Mouse (Mus musculus) C2C12 (cell line): ENCODE results near the gene A930009A15Rik. TPM values are rescaled to one million over a fixed set of nuclear protein-coding genes. Genes with fewer than 3 reads are reported as not detected.
A peak's percentile ranks its signal among the peaks of the same experiment; 100 is the strongest.

Source experiments
- H3K27me3 ChIP-seq: one replicate; pipeline ENCODE4 v1.6.1; 2011; ENCODE audit not compliant: control insufficient read depth, insufficient read depth, insufficient read length
- H3K36me3 ChIP-seq: one replicate; pipeline ENCODE4 v1.6.1; 2011; ENCODE audit not compliant: control insufficient read depth, insufficient read depth
- H3K4me3 ChIP-seq: one replicate; pipeline ENCODE4 v1.5.1; 2011; ENCODE audit warnings: mild to moderate bottlenecking, control low read depth; ENCODE audit not compliant: poor library complexity, insufficient read depth, severe bottlenecking
- H3K79me2 ChIP-seq: one replicate; pipeline ENCODE4 v1.6.1; 2011; ENCODE audit not compliant: control insufficient read depth, insufficient read depth
- H3K79me3 ChIP-seq: one replicate; pipeline ENCODE4 v1.6.1; 2011; ENCODE audit warnings: low read depth, control low read depth
- H3ac ChIP-seq: one replicate; pipeline ENCODE3; 2011; ENCODE audit warnings: low read depth; ENCODE audit not compliant: control insufficient read depth, insufficient read length
- CEBPB ChIP-seq: IDR thresholded peaks from one replicate; pipeline ENCODE4 v1.6.1; 2011; ENCODE audit warnings: low read depth, mild to moderate bottlenecking, control low read depth, moderate library complexity
- CTCF ChIP-seq: IDR thresholded peaks from one replicate; pipeline ENCODE4 v1.5.1; 2011; ENCODE audit not compliant: control insufficient read depth, insufficient read depth, insufficient read length
- FOSL1 ChIP-seq: IDR thresholded peaks from one replicate; pipeline ENCODE4 v1.8.0; 2011; ENCODE audit warnings: mild to moderate bottlenecking, low read length; ENCODE audit not compliant: poor library complexity, insufficient read depth, severe bottlenecking
- MAX ChIP-seq: IDR thresholded peaks from one replicate; pipeline ENCODE4 v1.6.1; 2011; ENCODE audit warnings: mild to moderate bottlenecking, control low read depth
- MYOD1 ChIP-seq: IDR thresholded peaks from one replicate; pipeline ENCODE4 v1.6.1; 2011; ENCODE audit warnings: low read depth; ENCODE audit not compliant: control insufficient read depth, insufficient read length
- MYOG ChIP-seq: IDR thresholded peaks from one replicate; pipeline ENCODE4 v1.6.1; 2011; ENCODE audit not compliant: control insufficient read depth, insufficient read length; ENCODE audit errors: extremely low read depth
- USF1 ChIP-seq: IDR thresholded peaks from one replicate; pipeline ENCODE4 v1.6.1; 2011; ENCODE audit warnings: low read depth, mild to moderate bottlenecking, control low read depth, moderate library complexity
- polyA plus RNA-seq: library from polyadenylated mRNA; unstranded; fragments of >200 nt; fragmentation: generic; extraction: Trizol; gene quantifications from one replicate; pipeline ENCODE4 v1.2.1, GENCODE M21; 2012; ENCODE audit warnings: missing spikeins

A930009A15Rik gene
- polyA plus RNA-seq, 1 experiment, result not detected

GRCm38 (mm10) chr10:115593651-115594050 lies 23.9 kb downstream of the A930009A15Rik start:
- Histone ChIP-seq H3ac (no peak overlapping the region), H3K27me3 (peaks cover 5% of the 10 kb centered on the region), H3K36me3 (no peaks in the 10 kb centered on the region), H3K79me3 (no peaks in the 10 kb centered on the region), H3K79me2 (no peaks in the 10 kb centered on the region), H3K4me3 (no peak overlapping the region)
- TF ChIP-seq FOSL1 (no peak), CTCF (no peak), MAX (no peak), CEBPB (no peak), MYOG (no peak), USF1 (no peak)

- TF ChIP-seq CTCF (no peak), FOSL1 (no peak), USF1 (no peak), CEBPB (no peak), MYOD1 (no peak), MYOG (no peak), MAX (no peak)
- Histone ChIP-seq H3K36me3 (no peaks in the 10 kb centered on the region), H3K79me3 (no peaks in the 10 kb centered on the region), H3K27me3 (peaks cover 9% of the 10 kb centered on the region), H3ac (no peak overlapping the region), H3K4me3 (no peak overlapping the region), H3K79me2 (no peaks in the 10 kb centered on the region)
Measured at GRCm38 (mm10) chr10:115595748-115596147, 26.0 kb downstream of the A930009A15Rik start.

GRCm38 (mm10) chr10:115617456-115618287 lies 47.9 kb downstream of the A930009A15Rik start:
- Histone ChIP-seq H3ac (no peak overlapping the region), H3K4me3 (no peak overlapping the region), H3K36me3 (no peaks in the 10 kb centered on the region), H3K27me3 (peaks cover 11% of the 10 kb centered on the region), H3K79me2 (no peaks in the 10 kb centered on the region), H3K79me3 (no peaks in the 10 kb centered on the region)
- TF ChIP-seq USF1 (no peak), FOSL1 (no peak), CEBPB (no peak), MYOG (no peak), MYOD1 (no peak), CTCF (peak; percentile 27)

GRCm38 (mm10) chr10:115618288-115618856 lies 48.6 kb downstream of the A930009A15Rik start:
- Histone ChIP-seq H3K79me2 (no peaks in the 10 kb centered on the region), H3ac (no peak overlapping the region), H3K27me3 (peaks cover 11% of the 10 kb centered on the region), H3K4me3 (no peak overlapping the region), H3K36me3 (no peaks in the 10 kb centered on the region), H3K79me3 (no peaks in the 10 kb centered on the region)
- no peak for TF ChIP-seq MYOD1
- no peak for TF ChIP-seq USF1
- no peak for TF ChIP-seq CEBPB
- no peak for TF ChIP-seq CTCF
- no peak for TF ChIP-seq MAX
- TF ChIP-seq MYOG, result no peak
- TF ChIP-seq FOSL1, result no peak

- H3ac ChIP-seq, result no peak overlapping the region
- TF ChIP-seq USF1 (no peak), MYOD1 (no peak), MAX (no peak), MYOG (no peak), CEBPB (no peak), FOSL1 (no peak)
- no peaks in the 10 kb centered on the region for H3K79me3 ChIP-seq
- H3K36me3 ChIP-seq, result no peaks in the 10 kb centered on the region
- H3K27me3 ChIP-seq, result peaks cover 3% of the 10 kb centered on the region
- no peak overlapping the region for H3K4me3 ChIP-seq
- H3K79me2 ChIP-seq, result no peaks in the 10 kb centered on the region
Measured at GRCm38 (mm10) chr10:115623481-115623880, 53.7 kb downstream of the A930009A15Rik start.
